Mouse (Mus musculus) large intestine, adult 2 months (tissue): Measurements from ENCODE around the gene Nrsn2. TPM values are rescaled to one million over a fixed set of nuclear protein-coding genes. Genes with fewer than 3 reads are reported as not detected.

Experiments
- DNase-seq: peaks from one replicate; pipeline ENCODE4 v3.0.0-alpha.2; 2012; ENCODE audit warnings: low read depth, low spot score
- WGBS: fragments of 180-500 bp; shearing (Covaris S2); methylation state at CpG from one replicate; pipeline ENCODE4 v1.1.7; 2018; 5-methylcytosine and 5-hydroxymethylcytosine counted together
- polyA plus RNA-seq: library from polyadenylated mRNA; depleted of rRNA; stranded (reverse); fragments of >200 nt; gene quantifications from 2 replicates; pipeline ENCODE4 v1.2.3, GENCODE M21; 2012; rRNA removed

Nrsn2 gene
- polyA plus RNA-seq, 1 experiment, result 0.87 TPM

DNA sequence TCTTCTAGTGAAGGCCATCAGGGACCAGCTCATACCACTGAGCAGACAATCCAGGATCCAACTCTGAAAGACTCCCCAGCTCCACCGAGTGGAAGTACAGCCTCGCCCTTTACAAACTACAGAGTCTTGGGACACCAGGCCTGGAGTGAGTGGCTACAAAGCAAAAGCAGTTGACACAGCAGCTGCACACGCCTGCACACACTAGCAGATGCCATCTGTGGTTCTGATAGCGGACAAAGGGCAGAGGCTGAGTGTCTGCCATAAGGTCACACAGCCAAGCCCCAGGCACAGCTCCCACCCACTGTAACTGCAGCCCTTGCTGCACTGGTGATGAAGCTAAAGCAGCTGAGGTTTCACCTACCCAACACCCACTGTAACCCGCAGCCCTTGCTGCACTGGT is 54.9 kb downstream of the Nrsn2 start:
- 67% methylated on average over 5 of the region's 5 CpGs for WGBS
- DNase-seq, result no peak

Other genes with a start within 250 kb of the Nrsn2 start
- gene Tcf15, start 233.1 kb downstream of the Nrsn2 start, polyA plus RNA-seq, result 1.6 and 1.7 TPM in 2 replicates
- gene Csnk2a1, start 149.8 kb downstream of the Nrsn2 start, polyA plus RNA-seq, result 30.2 and 33.6 TPM in 2 replicates
- 61.9 and 68.5 TPM in 2 replicates for gene Tbc1d20, start 82.8 kb downstream of the Nrsn2 start, polyA plus RNA-seq
- 190 and 253 TPM in 2 replicates for gene Rbck1, start 44.0 kb downstream of the Nrsn2 start, polyA plus RNA-seq
- 2.1 and 5.9 TPM in 2 replicates for gene Trib3, start 32.6 kb downstream of the Nrsn2 start, polyA plus RNA-seq
- 1.9 and 2.0 TPM in 2 replicates for gene Sox12, start 21.4 kb upstream of the Nrsn2 start, polyA plus RNA-seq
- gene Zcchc3, start 38.4 kb upstream of the Nrsn2 start, polyA plus RNA-seq, result 1.7 and 2.0 TPM in 2 replicates
- not detected in 2 replicates for gene 6820408C15Rik, start 38.9 kb upstream of the Nrsn2 start, polyA plus RNA-seq
- gene Defb23, start 88.0 kb upstream of the Nrsn2 start, polyA plus RNA-seq, result not detected in 2 replicates
- gene Defb20, start 100.4 kb upstream of the Nrsn2 start, polyA plus RNA-seq, result 0.26 and 0.69 TPM in 2 replicates
- gene Defb22, start 113.5 kb upstream of the Nrsn2 start, polyA plus RNA-seq, result not detected in 2 replicates
- gene Defb26, start 135.1 kb upstream of the Nrsn2 start, polyA plus RNA-seq, result not detected in 2 replicates
- not detected in 2 replicates for gene Defb28, start 141.6 kb upstream of the Nrsn2 start, polyA plus RNA-seq
- not detected in 2 replicates for gene Defb29, start 163.5 kb upstream of the Nrsn2 start, polyA plus RNA-seq
- gene Gm17416, start 192.7 kb upstream of the Nrsn2 start, polyA plus RNA-seq, result not detected in 2 replicates
- not detected in 2 replicates for gene Defb21, start 196.1 kb upstream of the Nrsn2 start, polyA plus RNA-seq
- not detected in 2 replicates for gene Defb19, start 203.7 kb upstream of the Nrsn2 start, polyA plus RNA-seq
- not detected in 2 replicates for gene Defb45, start 222.8 kb upstream of the Nrsn2 start, polyA plus RNA-seq
- gene Defb36, start 227.7 kb upstream of the Nrsn2 start, polyA plus RNA-seq, result not detected in 2 replicates
- 0.78 and 1.1 TPM in 2 replicates for gene Defb25, start 246.4 kb upstream of the Nrsn2 start, polyA plus RNA-seq